ENCODE assay signal across 15 mouse cellular contexts in genomic region chr12:29160920-29161319, GRCm38 (mm10).
"Had no signal": no experiment of that assay in that cellular context is flagged by ENCODE, and none has a peak within 500 bp of the region (broad histone marks: within the 10 kb centered on the region; RNA-seq: fewer than 3 reads in every experiment).

No protein-coding gene starts in this region.

- DNase-seq: retina, postnatal 1 day; right cerebral cortex, adult 18-20 months; right cerebral cortex, postnatal 14 days; right cerebral cortex, postnatal 25 days; right cerebral cortex, postnatal 4 days; spleen, adult 18-20 months; thymus, adult 18-20 months; thymus, adult 2 months; thymus, postnatal 14 days; thymus, postnatal 25 days; thymus, postnatal 36 days; thymus, postnatal 4 days had no signal

- H3K9me3 ChIP-seq: neural tube, embryonic 13.5 days; neural tube, embryonic 15.5 days; stomach, embryonic 15.5 days had no signal

- H3K4me2 ChIP-seq: neural tube, embryonic 13.5 days; neural tube, embryonic 15.5 days; stomach, embryonic 15.5 days had no signal

- H3K27ac ChIP-seq: neural tube, embryonic 13.5 days; neural tube, embryonic 15.5 days; stomach, embryonic 15.5 days had no signal

- H3K4me3 ChIP-seq: neural tube, embryonic 13.5 days; neural tube, embryonic 15.5 days; stomach, embryonic 15.5 days had no signal

- H3K36me3 ChIP-seq: neural tube, embryonic 13.5 days; neural tube, embryonic 15.5 days; stomach, embryonic 15.5 days had no signal

- H3K4me1 ChIP-seq: neural tube, embryonic 15.5 days; stomach, embryonic 15.5 days had no signal

- H3K9ac ChIP-seq: neural tube, embryonic 13.5 days; neural tube, embryonic 15.5 days; stomach, embryonic 15.5 days had no signal

- H3K27me3 ChIP-seq: neural tube, embryonic 13.5 days; neural tube, embryonic 15.5 days; stomach, embryonic 15.5 days had no signal
